Mouse (Mus musculus) ES-Bruce4 (cell line): ENCODE measurements around the gene Zbtb42. TPM values are rescaled to one million over a fixed set of nuclear protein-coding genes. Genes with fewer than 3 reads are reported as not detected.

ENCODE experiments used
- H3K27ac ChIP-seq: 2 replicates; pipeline ENCODE4 v1.5.1; 2012; ENCODE audit warnings: low read length, inconsistent platforms; ENCODE audit not compliant: insufficient read depth
- H3K27me3 ChIP-seq: 2 replicates; pipeline ENCODE4 v1.6.1; 2012; ENCODE audit warnings: mild to moderate bottlenecking, low read length, inconsistent platforms; ENCODE audit not compliant: control insufficient read depth, poor library complexity, insufficient read depth, severe bottlenecking
- H3K36me3 ChIP-seq: 2 replicates; pipeline ENCODE4 v1.6.1; 2012; ENCODE audit warnings: inconsistent platforms, mild to moderate bottlenecking, low read length, moderate library complexity; ENCODE audit not compliant: control insufficient read depth, poor library complexity, insufficient read depth, severe bottlenecking
- H3K4me1 ChIP-seq: one replicate; pipeline ENCODE4 v1.8.1; 2011; ENCODE audit warnings: low read length; ENCODE audit not compliant: control insufficient read depth, insufficient read depth
- H3K4me3 ChIP-seq: 2 replicates; pipeline ENCODE4 v1.5.1; 2011; ENCODE audit warnings: low read depth, mild to moderate bottlenecking, low read length
- H3K9ac ChIP-seq: 2 replicates; pipeline ENCODE4 v1.6.1; 2012; ENCODE audit warnings: low read depth, mild to moderate bottlenecking, inconsistent platforms; ENCODE audit not compliant: poor library complexity, severe bottlenecking
- H3K9me3 ChIP-seq: replicated peaks from 2 replicates; pipeline ENCODE4 v1.6.1; 2012; ENCODE audit warnings: mild to moderate bottlenecking, low read length, inconsistent platforms; ENCODE audit not compliant: control insufficient read depth, poor library complexity, insufficient read depth, severe bottlenecking
- CTCF ChIP-seq: IDR thresholded peaks from one replicate; pipeline ENCODE4 v1.8.1; 2011; ENCODE audit warnings: low read depth, low read length
- EP300 ChIP-seq: IDR thresholded peaks from 2 replicates; pipeline ENCODE4 v1.6.1; 2011; ENCODE audit warnings: low read depth, low read length; ENCODE audit not compliant: insufficient read depth
- POLR2A ChIP-seq: IDR thresholded peaks from one replicate; pipeline ENCODE4 v1.8.1; 2011; ENCODE audit warnings: low read length; ENCODE audit not compliant: insufficient read depth
- polyA plus RNA-seq: library from polyadenylated mRNA; stranded (reverse); fragments of >200 nt; gene quantifications from 2 replicates; pipeline ENCODE4 v1.2.4, GENCODE M21; 2011; ENCODE audit warnings: low read depth; ENCODE audit not compliant: missing spikeins, insufficient read depth, insufficient read length

Gene Zbtb42
- polyA plus RNA-seq, 1 experiment = 2.2 TPM

DNA sequence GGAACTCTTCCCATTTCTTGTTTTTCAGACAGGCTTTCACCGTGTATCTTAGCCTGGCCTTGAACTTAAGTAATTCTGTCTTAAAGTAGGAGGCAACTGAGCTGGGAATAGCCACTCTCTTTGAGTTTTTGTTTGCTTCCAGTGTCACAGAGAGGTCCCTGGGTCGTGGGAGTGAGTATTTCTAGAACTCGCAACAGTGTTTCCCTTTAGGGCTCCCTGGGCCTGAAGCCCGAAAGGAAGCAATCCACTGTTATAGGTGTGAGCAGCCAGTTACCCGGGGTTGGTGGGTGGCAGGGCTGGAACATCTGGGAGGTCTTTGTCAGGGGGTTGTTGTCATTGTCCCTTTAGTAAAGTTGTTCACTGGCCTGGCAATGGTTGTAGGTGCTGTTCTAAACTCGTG, 32.5 kb upstream of the Zbtb42 start:
- H3K27ac ChIP-seq = no peak overlapping the region
- H3K9me3 ChIP-seq = no peaks in the 10 kb centered on the region
- peak overlapping the region; percentile 89 for H3K9ac ChIP-seq
- no peaks in the 10 kb centered on the region for H3K4me1 ChIP-seq
- H3K4me3 ChIP-seq = peak overlapping the region; percentile 3; the same call in 1 of the 2 replicates
- H3K27me3 ChIP-seq = no peaks in the 10 kb centered on the region
- peaks cover 13% of the 10 kb centered on the region for H3K36me3 ChIP-seq
- TF ChIP-seq CTCF (no peak), EP300 (no peak), POLR2A (no peak)

DNA sequence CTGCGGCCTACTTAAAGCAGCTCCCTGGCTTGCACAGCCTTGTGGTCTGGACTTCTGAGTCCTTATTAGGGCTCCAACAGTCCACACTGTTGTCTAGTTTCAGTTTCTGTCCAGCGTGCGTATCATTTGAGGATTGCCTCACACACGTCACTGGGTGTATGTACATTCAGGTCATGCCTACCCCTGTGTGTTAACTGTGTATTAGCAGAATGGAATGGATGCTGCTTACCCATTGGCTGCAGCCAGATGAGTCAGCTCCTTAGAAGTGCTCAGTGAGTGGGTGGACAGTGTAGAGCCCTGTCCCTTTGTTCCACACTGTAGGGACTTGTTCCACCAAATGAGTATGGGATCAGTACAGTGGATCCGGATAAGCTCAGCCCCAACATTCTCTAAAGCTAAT, 30.5 kb upstream of the Zbtb42 start:
- H3K27ac ChIP-seq = no peak overlapping the region
- no peak for TF ChIP-seq EP300
- TF ChIP-seq CTCF = no peak
- TF ChIP-seq POLR2A = no peak
- peaks cover 13% of the 10 kb centered on the region for H3K36me3 ChIP-seq
- no peaks in the 10 kb centered on the region for H3K9me3 ChIP-seq
- H3K4me3 ChIP-seq = no peak overlapping the region
- no peak overlapping the region for H3K9ac ChIP-seq
- no peaks in the 10 kb centered on the region for H3K27me3 ChIP-seq
- no peaks in the 10 kb centered on the region for H3K4me1 ChIP-seq

DNA sequence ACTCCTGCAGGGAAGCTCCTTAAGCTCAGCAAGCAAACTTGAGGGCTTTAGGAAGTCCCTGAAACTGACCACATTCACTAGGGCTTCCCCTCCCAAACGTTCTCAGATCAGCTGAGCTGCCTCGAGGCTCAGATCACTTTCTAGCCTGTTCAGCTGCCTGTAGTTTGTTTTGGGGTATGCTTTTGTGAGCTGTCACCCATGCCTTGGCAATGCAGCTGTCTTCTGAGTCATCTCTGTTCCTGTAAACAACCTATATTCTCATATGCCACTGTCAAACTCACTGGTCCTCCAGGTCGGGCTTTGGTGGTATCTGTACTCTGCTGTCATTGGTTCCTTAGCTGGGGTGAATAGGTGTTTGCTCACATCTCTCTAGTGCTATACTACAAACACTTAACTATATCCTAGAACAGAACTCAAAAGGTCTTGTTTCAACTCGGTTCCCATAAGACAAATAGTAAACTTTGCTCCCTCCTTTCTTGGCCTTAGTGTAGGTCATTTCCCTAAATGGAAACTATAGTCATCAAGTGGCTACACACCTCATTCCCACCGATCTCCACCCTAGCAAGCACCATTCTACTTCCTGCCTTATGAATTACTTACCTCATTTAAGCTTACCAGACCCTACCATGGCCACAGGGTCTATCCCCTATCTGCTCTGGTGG, 26.7 kb upstream of the Zbtb42 start:
- Histone ChIP-seq H3K36me3 (peaks cover 15% of the 10 kb centered on the region), H3K27me3 (no peaks in the 10 kb centered on the region), H3K9ac (no peak overlapping the region), H3K9me3 (no peaks in the 10 kb centered on the region), H3K27ac (no peak overlapping the region), H3K4me1 (no peaks in the 10 kb centered on the region), H3K4me3 (no peak overlapping the region)
- TF ChIP-seq CTCF (no peak), POLR2A (no peak), EP300 (no peak)

DNA sequence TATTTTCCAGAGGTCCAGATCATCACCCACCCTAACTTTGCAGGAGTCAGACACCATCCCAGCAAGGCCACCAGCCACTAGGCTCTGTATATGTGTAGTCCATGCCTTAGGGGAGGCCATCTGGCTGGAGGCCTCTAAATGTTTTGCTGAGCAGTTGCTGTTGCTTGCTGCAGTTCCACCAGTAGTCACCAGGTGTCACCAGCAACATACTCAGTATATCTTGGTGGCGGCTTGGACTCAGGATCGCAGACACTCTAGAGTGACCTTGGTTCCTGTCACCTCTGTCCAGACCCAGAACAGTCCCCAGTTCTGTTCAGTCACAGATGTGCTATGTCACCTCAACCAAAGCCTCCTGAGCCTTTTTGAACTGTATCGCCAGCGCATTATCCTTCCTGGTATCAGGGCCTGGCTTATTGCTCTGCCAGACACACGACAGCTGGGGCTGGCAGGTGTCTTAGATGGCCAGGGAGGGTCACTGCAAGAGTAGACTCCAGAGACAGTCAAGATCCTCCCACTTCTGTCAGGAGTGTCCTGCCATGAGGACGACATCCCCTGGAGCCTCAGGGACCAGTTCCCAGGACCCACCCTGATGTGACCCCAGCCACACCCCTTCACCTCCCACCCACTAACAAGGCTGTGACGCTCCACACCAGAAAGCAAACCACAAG, 25.3 kb upstream of the Zbtb42 start:
- H3K27me3 ChIP-seq = no peaks in the 10 kb centered on the region
- H3K36me3 ChIP-seq = peaks cover 11% of the 10 kb centered on the region; the same call in 1 of the 2 replicates
- no peak overlapping the region for H3K27ac ChIP-seq

DNA sequence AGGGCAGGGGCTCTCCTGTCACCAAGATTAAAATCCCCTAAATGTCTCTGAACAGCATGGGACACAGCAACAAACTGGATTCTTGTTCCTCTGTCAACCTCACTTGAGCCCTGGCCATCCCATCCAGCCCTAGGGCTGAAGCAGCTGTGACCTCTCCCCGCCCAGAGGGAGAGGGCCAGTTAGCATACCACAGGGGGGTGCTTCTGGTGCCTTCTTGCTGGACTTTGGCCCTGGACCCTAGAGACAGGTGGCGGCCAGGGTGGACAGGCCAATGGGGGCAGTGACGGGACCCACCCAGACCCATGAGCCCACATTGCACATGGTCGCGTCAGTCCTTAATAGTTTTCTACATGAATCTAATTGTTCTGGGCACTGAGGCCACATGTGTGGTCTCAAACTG, 24.6 kb upstream of the Zbtb42 start:
- H3K27me3 ChIP-seq = no peaks in the 10 kb centered on the region
- no peaks in the 10 kb centered on the region for H3K4me1 ChIP-seq
- H3K9ac ChIP-seq = no peak overlapping the region
- TF ChIP-seq POLR2A = no peak
- TF ChIP-seq EP300 = no peak
- no peak for TF ChIP-seq CTCF
- H3K27ac ChIP-seq = no peak overlapping the region
- H3K36me3 ChIP-seq = peaks cover 12% of the 10 kb centered on the region; the same call in 1 of the 2 replicates
- no peak overlapping the region for H3K4me3 ChIP-seq
- H3K9me3 ChIP-seq = no peaks in the 10 kb centered on the region

More for the DNA sequence above, 25.3 kb upstream of the Zbtb42 start:
- Histone ChIP-seq H3K9me3 (no peaks in the 10 kb centered on the region), H3K4me3 (no peak overlapping the region), H3K9ac (no peak overlapping the region), H3K4me1 (no peaks in the 10 kb centered on the region)
- TF ChIP-seq CTCF (peak; percentile 69), POLR2A (no peak), EP300 (no peak)

DNA sequence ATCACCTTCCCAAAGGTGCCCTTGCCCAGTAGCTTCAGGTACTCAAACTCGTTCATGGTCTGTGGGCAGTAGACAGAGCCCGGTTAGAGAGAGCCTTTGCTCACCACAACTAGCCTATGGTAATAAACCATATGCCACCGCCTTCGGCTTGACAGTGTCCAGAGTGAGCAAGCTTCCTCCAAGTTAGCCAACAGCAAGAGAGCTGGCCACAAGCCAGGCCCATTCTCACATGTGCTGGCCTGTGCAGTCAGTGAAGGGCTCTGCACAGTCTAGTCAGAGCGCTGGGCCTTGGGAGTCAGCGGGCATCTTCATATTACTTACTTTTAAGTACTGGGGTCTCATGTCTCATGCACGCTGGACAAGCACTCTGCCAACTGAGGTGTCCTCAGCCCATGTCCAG, 20.0 kb upstream of the Zbtb42 start:
- Histone ChIP-seq H3K36me3 (peaks cover 12% of the 10 kb centered on the region; the same call in 1 of the 2 replicates), H3K4me3 (no peak overlapping the region), H3K27me3 (no peaks in the 10 kb centered on the region), H3K9ac (no peak overlapping the region), H3K9me3 (no peaks in the 10 kb centered on the region), H3K4me1 (no peaks in the 10 kb centered on the region), H3K27ac (no peak overlapping the region)
- no peak for TF ChIP-seq POLR2A
- no peak for TF ChIP-seq CTCF
- no peak for TF ChIP-seq EP300
